Mouse (Mus musculus): ENCODE measurements at regions not wholly inside any gene's neighbourhood (a gene's known extent, or its start where the extent isn't known, plus 50 kb on each side); places are given as distances from the start of the nearest gene placed in this dataset.

DNA sequence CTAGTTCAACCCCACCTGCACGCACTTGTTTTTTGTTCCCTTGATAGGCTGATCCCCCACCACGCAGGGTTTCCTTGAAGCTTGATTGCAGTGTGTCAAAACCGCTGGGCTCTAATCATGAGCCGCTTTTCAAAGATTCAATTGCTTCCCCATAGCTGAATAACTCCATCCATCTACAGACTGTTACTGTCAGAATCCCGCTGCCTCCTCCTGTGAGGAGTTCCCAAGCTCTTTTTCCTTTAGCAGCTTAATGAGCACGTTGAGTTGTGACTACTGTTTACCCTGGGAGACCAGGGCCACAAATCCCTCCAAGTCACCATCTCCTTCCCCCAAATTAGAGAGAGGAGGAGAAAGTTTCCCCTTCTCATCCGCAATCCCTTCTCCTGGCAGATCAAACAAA is 234.6 kb upstream of the Slc16a7 start:
- TF ChIP-seq MYB (IDR thresholded peaks at IDR 0.05; ENCODE audit: low read depth, low read length): no peak
- no peak for TF ChIP-seq EP300 (IDR thresholded peaks at IDR 0.05; ENCODE audit: low read depth in 1 of 2, low read length in 2 of 2)
- no peak for TF ChIP-seq POLR2AphosphoS5 (IDR thresholded peaks at IDR 0.05; ENCODE audit: borderline replicate concordance, low read depth, low read length)
- no peak for TF ChIP-seq TAL1 (IDR thresholded peaks at IDR 0.05; ENCODE audit: low read length)
- no peak for TF ChIP-seq POLR2AphosphoS2 (IDR thresholded peaks at IDR 0.05; ENCODE audit: low read length)
- TF ChIP-seq ZNF384 (IDR thresholded peaks at IDR 0.05; ENCODE audit: low read depth, low read length): no peak
- TF ChIP-seq CTCF (IDR thresholded peaks at IDR 0.05 in 2 of 3, conservative IDR thresholded peaks at IDR 0.05 in 1 of 3; ENCODE audit: control insufficient read depth in 1 of 3, insufficient read depth in 1 of 3, low read depth in 2 of 3, low read length in 3 of 3, poor library complexity in 1 of 3, severe bottlenecking in 1 of 3): no peak
- no peak for TF ChIP-seq USF1 (IDR thresholded peaks at IDR 0.05; ENCODE audit: low read depth, low read length)
- no peak for TF ChIP-seq BHLHE40 (IDR thresholded peaks at IDR 0.05; ENCODE audit: borderline replicate concordance, low read depth, low read length)
- TF ChIP-seq ZMIZ1 (IDR thresholded peaks at IDR 0.05; ENCODE audit: low read depth, low read length): no peak
- no peak for TF ChIP-seq MAFK (IDR thresholded peaks at IDR 0.05; ENCODE audit: borderline replicate concordance, low read depth, low read length)
- no peak for TF ChIP-seq POLR2A (IDR thresholded peaks at IDR 0.05; ENCODE audit: control insufficient read depth in 1 of 2, insufficient read depth in 1 of 2, low read depth in 1 of 2, low read length in 2 of 2, poor library complexity in 1 of 2)
